Mouse (Mus musculus): ENCODE results near the gene Rgs8. TPM values are rescaled to one million over a fixed set of nuclear protein-coding genes. Genes with fewer than 3 reads are reported as not detected.

Rgs8 gene
- total RNA-seq, 2 experiments from 2014 or later: 61.1 to 63.2 TPM

- intact Hi-C loops (cut with DNase I): no loop called here
- no peak overlapping the region; the same call in 1 of the 2 replicates for H3K27ac ChIP-seq
- DNase-seq (ENCODE audit: extremely low spot score in 1 of 2, low spot score in 2 of 2): no peak
- no peak for TF ChIP-seq CTCF (IDR thresholded peaks at IDR 0.05)
- no peak overlapping the region for H3K4me3 ChIP-seq
Measured at GRCm38 (mm10) chr1:153737101-153738085, 84.6 kb downstream of the Rgs8 start.

- TF ChIP-seq CTCF (IDR thresholded peaks at IDR 0.05): no peak; the same call in 1 of the 2 replicates
- Histone ChIP-seq H3K4me3 (no peak overlapping the region; the same call in 1 of the 2 replicates), H3K27ac (no peak overlapping the region)
- no peak for DNase-seq (ENCODE audit: extremely low spot score in 1 of 2, low spot score in 2 of 2)
- intact Hi-C loops (cut with DNase I): loop anchor here (2.0 kb wide), 1 partner anchor 61 kb away; no protein-coding TSS in a partner anchor
Measured at GRCm38 (mm10) chr1:153739437-153740015, 86.7 kb downstream of the Rgs8 start.

- intact Hi-C loops (cut with DNase I): loop anchor here (2.0 kb wide), 1 partner anchor 61 kb away; no protein-coding TSS in a partner anchor
- peak; percentile 62 to 67 for DNase-seq (ENCODE audit: extremely low spot score in 1 of 2, low spot score in 2 of 2)
- H3K4me3 ChIP-seq: peak within 1 kb of the TSS; percentile 50
- H3K27ac ChIP-seq: no peak within 1 kb of the TSS
- no peak for TF ChIP-seq CTCF (IDR thresholded peaks at IDR 0.05)
Measured at GRCm38 (mm10) chr1:153740145-153740544, 87.3 kb downstream of the Rgs8 start, which contains the start of gene Rgs16. Rgs16 (plus strand) TSS chr1:153740349.

DNA sequence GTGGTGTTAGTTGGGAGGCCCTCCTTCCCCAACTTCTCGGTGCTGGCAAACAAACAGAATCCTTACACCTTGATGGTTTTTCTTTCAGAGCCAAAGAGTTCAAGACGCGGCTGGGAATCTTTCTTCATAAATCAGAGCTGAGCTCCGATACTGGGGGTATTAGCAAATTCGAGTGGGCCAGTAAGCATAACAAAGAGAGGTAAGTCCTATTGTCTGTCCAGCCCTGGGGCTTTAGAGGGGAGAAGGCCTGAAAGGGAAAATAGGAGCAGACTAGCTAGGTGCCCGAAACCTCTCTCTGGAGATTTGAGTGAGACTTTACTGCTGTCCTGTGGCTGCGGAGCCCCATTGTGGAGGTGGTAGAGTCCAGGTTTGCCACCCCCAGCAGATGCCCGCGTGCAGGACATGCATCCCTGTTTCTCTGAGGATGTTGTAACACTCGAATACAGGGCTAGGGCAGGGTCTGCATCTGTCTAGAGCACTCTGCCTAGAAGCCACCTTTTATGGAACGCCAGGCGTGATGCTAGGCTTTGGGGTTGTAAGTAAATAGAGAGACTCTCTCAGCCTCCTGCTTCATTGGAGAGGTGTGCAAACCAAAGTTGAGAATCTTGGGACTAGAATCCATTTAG lies 88.1 kb downstream of the Rgs8 start:
- no peak for DNase-seq (ENCODE audit: extremely low spot score in 1 of 2, low spot score in 2 of 2)
- peak overlapping the region; percentile 50 for H3K4me3 ChIP-seq
- no peak overlapping the region for H3K27ac ChIP-seq
- intact Hi-C loops (cut with DNase I): loop anchor here (2.0 kb wide), 1 partner anchor 62 kb away; no protein-coding TSS in a partner anchor
- TF ChIP-seq CTCF (IDR thresholded peaks at IDR 0.05): no peak

- no peak for DNase-seq (ENCODE audit: extremely low spot score in 1 of 2, low spot score in 2 of 2)
- Histone ChIP-seq H3K4me3 (peak overlapping the region; percentile 6; the same call in 1 of the 2 replicates), H3K27ac (no peak overlapping the region)
- intact Hi-C loops (cut with DNase I): loop anchor here (1.0 to 2.0 kb wide), 2 partner anchors 63 to 182 kb away; no protein-coding TSS in a partner anchor
- no peak for TF ChIP-seq CTCF (IDR thresholded peaks at IDR 0.05)
Measured at GRCm38 (mm10) chr1:153741551-153742316, 88.9 kb downstream of the Rgs8 start.

DNA sequence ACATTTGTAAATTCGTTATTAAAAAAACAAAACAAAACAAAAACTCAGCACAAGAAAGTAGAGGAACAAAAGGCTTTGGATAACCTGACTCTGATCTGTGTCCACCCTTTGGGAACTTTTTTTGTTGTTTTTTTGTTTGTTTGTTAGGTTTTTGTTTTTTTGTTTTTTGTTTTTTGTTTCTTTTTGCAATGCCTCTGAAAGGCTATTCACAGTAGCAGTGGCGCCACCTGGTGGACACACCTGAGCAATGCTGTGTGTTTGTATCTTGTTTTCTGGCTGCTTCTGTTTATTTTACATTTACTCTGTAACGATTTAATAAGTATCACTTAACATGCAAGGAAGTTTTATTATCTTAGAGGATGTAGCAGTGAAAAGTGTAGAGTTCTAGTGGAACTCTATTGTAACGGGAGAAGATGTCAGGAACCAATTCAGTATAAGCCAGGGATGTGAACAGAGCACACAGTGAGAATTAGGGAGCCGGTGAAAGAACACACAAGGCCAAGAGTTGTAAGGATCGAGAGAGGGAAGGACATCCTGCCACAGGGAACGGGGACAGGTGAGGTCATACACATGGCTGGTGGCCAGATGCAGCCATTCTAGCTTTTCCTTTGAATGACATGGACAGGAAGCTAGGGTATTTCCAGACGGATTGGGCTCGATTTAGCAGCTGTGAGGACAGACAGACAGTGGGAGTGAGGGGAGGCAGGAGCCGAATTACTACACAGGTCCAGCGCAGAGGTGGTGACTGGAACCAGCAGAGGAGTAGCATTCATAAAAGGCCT lies 89.7 kb downstream of the Rgs8 start:
- H3K4me3 ChIP-seq: peak overlapping the region; percentile 6; the same call in 1 of the 2 replicates
- H3K27ac ChIP-seq: no peak overlapping the region
- DNase-seq (ENCODE audit: extremely low spot score in 1 of 2, low spot score in 2 of 2): peak; percentile 73 to 74
- TF ChIP-seq CTCF (IDR thresholded peaks at IDR 0.05): peak; percentile 98
- intact Hi-C loops (cut with DNase I): loop anchor here (1.0 kb wide), 1 partner anchor 183 kb away; no protein-coding TSS in a partner anchor

- intact Hi-C loops (cut with DNase I): loop anchor here (1.0 to 5.0 kb wide), 3 partner anchors 101 to 435 kb away; no protein-coding TSS in a partner anchor
- H3K27ac ChIP-seq: no peak overlapping the region
- DNase-seq (ENCODE audit: extremely low spot score in 1 of 2, low spot score in 2 of 2): no peak
- no peak for TF ChIP-seq CTCF (IDR thresholded peaks at IDR 0.05)
- no peak overlapping the region for H3K4me3 ChIP-seq
Measured at GRCm38 (mm10) chr1:153746119-153746670, 93.4 kb downstream of the Rgs8 start.

- intact Hi-C loops (cut with DNase I): loop anchor here (1.0 to 5.0 kb wide), 3 partner anchors 101 to 434 kb away; no protein-coding TSS in a partner anchor
- peak; percentile 86 for TF ChIP-seq CTCF (IDR thresholded peaks at IDR 0.05)
- DNase-seq (ENCODE audit: extremely low spot score in 1 of 2, low spot score in 2 of 2): peak; percentile 71 to 75
Measured at GRCm38 (mm10) chr1:153746728-153747127, 93.9 kb downstream of the Rgs8 start.

GRCm38 (mm10) chr1:153747861-153748530 lies 95.2 kb downstream of the Rgs8 start:
- Histone ChIP-seq H3K27ac (no peak overlapping the region), H3K4me3 (no peak overlapping the region)
- no peak for DNase-seq (ENCODE audit: extremely low spot score in 1 of 2, low spot score in 2 of 2)
- TF ChIP-seq CTCF (IDR thresholded peaks at IDR 0.05): no peak
- intact Hi-C loops (cut with DNase I): loop anchor here (2.0 to 5.0 kb wide), 4 partner anchors 59 to 433 kb away; partner anchors contain the start of gene Dhx9

More at GRCm38 (mm10) chr1:153746728-153747127, 93.9 kb downstream of the Rgs8 start:
- H3K27ac ChIP-seq: no peak overlapping the region
- no peak overlapping the region for H3K4me3 ChIP-seq

Data from left cerebral cortex, adult 2 months (tissue).